Mouse (Mus musculus): ENCODE data around the gene Evi5.

DNA sequence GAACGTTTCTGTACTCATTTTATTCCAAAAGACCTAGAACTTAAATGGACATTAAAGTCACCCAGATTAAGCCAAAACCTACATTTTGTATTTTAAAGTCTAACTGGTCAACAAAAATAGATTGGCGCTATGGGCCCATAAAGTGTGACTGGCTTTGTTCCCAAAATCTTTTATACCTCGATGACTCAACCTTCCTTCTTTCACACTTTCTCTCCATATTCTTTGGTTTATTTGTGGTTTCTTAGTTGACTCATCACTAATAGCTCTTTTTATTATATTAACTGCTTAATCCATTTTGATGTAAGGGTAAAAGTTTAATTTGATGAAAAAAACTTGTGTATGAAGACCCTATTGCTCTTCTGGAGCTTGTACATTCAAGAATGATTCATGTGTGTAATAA lies 43.6 kb downstream of the Evi5 start:
- TF ChIP-seq POLR2A (IDR thresholded peaks at IDR 0.05; ENCODE audit: insufficient read depth, low read length) (no peak), EP300 (IDR thresholded peaks at IDR 0.05; ENCODE audit: insufficient read depth, low read depth, low read length) (no peak)
